Mouse (Mus musculus) heart, embryonic 15.5 days (tissue): ENCODE measurements around the gene Timd2. TPM values are rescaled to one million over a fixed set of nuclear protein-coding genes. Genes with fewer than 3 reads are reported as not detected.
"Not testable (repeated sequence)": the region's sequence is repeated elsewhere in the genome, so short reads cannot be mapped to it uniquely, and the experiment has no call there.

Source experiments
- ATAC-seq: fragments of 200-750 bp; cut with Nextera tagmentation; replicated peaks from 2 replicates; pipeline ENCODE4 v1.8.0; 2017; ENCODE audit warnings: low read depth, moderate TSS enrichment; ENCODE audit not compliant: insufficient number of reproducible peaks, insufficient read depth, low FRiP score
- H3K27ac ChIP-seq: fragments of 300-500 bp; sonication (generic); 2 replicates; pipeline ENCODE4 v1.5.1; 2015; ENCODE audit warnings: mild to moderate bottlenecking, inconsistent platforms
- H3K27me3 ChIP-seq: fragments of 300-500 bp; sonication (generic); 2 replicates; pipeline ENCODE4 v1.6.1; 2015; ENCODE audit warnings: inconsistent platforms
- H3K36me3 ChIP-seq: fragments of 300-500 bp; sonication (generic); 2 replicates; pipeline ENCODE4 v1.6.1; 2015; ENCODE audit warnings: mild to moderate bottlenecking, inconsistent platforms
- H3K4me1 ChIP-seq: fragments of 300-500 bp; sonication (generic); replicated peaks from 2 replicates; pipeline ENCODE4 v1.6.1; 2015; ENCODE audit warnings: inconsistent platforms
- H3K4me2 ChIP-seq: fragments of 300-500 bp; sonication (generic); 2 replicates; pipeline ENCODE4 v1.6.1; 2015; ENCODE audit warnings: inconsistent platforms, mild to moderate bottlenecking, moderate library complexity
- H3K4me3 ChIP-seq: fragments of 300-500 bp; sonication (generic); 2 replicates; pipeline ENCODE4 v1.5.1; 2015; ENCODE audit warnings: mild to moderate bottlenecking, inconsistent platforms
- H3K9ac ChIP-seq: fragments of 300-500 bp; sonication (generic); 2 replicates; pipeline ENCODE4 v1.6.1; 2015; ENCODE audit warnings: mild to moderate bottlenecking, inconsistent platforms
- H3K9me3 ChIP-seq: fragments of 300-500 bp; sonication (generic); replicated peaks from 2 replicates; pipeline ENCODE4 v1.6.1; 2016; ENCODE audit warnings: inconsistent platforms
- WGBS: fragments of 180-500 bp; shearing (Covaris S2); methylation state at CpG from one replicate; pipeline ENCODE4 v1.1.7; 2015; ENCODE audit warnings: mixed read lengths; 5-methylcytosine and 5-hydroxymethylcytosine counted together
- polyA plus RNA-seq: library from polyadenylated mRNA; unstranded; fragments of >200 nt; fragmentation: Nextera tagmentation; extraction: Ambion mirVana; gene quantifications from 2 replicates; pipeline ENCODE4 v1.2.1, GENCODE M21; 2015

Timd2 gene
- polyA plus RNA-seq = 0.39 TPM in 1 of 2 replicates, not detected in the other

DNA sequence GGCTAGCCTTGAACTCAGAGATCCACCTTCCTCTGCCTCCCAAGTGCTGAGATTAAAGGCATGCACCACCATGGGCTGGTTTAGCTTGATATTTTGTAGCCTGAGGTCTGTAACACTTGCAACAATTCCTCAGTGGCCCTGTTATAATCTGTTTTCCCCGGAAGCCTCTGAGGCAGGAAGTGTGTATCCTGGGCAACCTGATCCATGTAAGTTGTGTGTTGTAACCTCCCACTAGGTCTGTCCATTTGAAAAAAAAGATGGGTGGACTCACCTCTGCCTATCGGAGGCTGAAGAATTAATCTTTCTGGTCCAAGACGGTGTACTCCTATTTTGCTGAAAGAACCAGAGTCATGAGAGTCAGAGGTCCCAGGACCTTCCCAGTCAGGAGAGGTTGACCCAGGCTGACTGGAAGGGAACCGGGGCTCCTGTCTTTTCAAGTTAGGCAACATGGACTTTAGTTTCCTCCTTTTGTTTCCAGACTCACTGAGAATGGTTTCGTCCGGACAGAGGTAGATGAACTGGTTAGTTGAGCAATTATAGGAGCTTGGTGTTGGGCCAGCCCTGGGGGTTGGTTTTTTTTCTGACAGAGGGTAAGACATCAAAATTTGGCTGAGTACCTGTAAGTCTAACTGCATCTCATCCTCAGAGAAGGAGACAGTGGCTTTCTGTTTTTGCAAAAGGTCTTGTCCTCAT is at the start of gene Timd2:
Timd2 (minus strand) TSS at position 398 of the 693 bp plus-strand sequence.
- no peak within 1 kb of the TSS for H3K9ac ChIP-seq
- H3K4me1 ChIP-seq = no peaks in the 10 kb centered on the region
- no peaks in the 10 kb centered on the region for H3K36me3 ChIP-seq
- H3K27ac ChIP-seq = no peak within 1 kb of the TSS
- no peaks in the 10 kb centered on the region for H3K9me3 ChIP-seq
- no peaks in the 10 kb centered on the region for H3K27me3 ChIP-seq
- H3K4me2 ChIP-seq = no peak within 1 kb of the TSS
- ATAC-seq = no peak
- H3K4me3 ChIP-seq = no peak within 1 kb of the TSS
- 71% methylated on average over 6 of the region's 6 CpGs for WGBS

DNA sequence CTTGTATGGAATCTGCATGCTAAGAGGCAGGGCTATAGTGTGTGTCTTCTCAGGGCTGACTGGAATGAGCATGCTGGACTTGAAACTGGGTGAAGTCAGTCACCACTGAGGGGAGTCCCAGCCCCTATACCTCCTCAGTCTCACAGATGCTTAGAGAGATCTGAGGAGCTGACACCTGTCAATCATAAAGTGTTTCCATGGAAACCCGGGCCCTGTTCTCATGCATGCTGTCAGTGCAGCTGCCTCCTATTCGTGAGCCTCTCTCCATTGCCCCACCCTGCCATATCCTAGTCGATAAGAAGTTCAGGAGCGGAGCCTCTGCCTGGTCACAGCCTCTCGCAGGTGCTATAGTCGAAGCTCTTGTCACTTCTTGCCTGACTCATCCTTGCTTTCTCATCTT is 48.9 kb upstream of the Timd2 start:
- 80% methylated on average over 6 of the region's 6 CpGs for WGBS
- not testable (repeated sequence) for H3K27ac ChIP-seq, H3K9me3 ChIP-seq, H3K4me3 ChIP-seq, H3K9ac ChIP-seq, H3K4me1 ChIP-seq, ATAC-seq, H3K4me2 ChIP-seq, H3K27me3 ChIP-seq, H3K36me3 ChIP-seq

- H3K27ac ChIP-seq = no peak overlapping the region
- H3K36me3 ChIP-seq = no peaks in the 10 kb centered on the region
- WGBS = 86% methylated on average over 4 of the region's 4 CpGs
- no peaks in the 10 kb centered on the region for H3K27me3 ChIP-seq
- no peaks in the 10 kb centered on the region for H3K4me1 ChIP-seq
- no peak overlapping the region for H3K4me3 ChIP-seq
- H3K4me2 ChIP-seq = no peak overlapping the region
- H3K9ac ChIP-seq = no peak overlapping the region
- no peak for ATAC-seq
- no peaks in the 10 kb centered on the region for H3K9me3 ChIP-seq
These were observed 47.8 kb upstream of the Timd2 start for GRCm38 (mm10) chr11:46754669-46755068.

GRCm38 (mm10) chr11:46753662-46754061 is 46.8 kb upstream of the Timd2 start:
- Histone ChIP-seq H3K4me3 (no peak overlapping the region), H3K9ac (no peak overlapping the region), H3K4me2 (no peak overlapping the region), H3K36me3 (no peaks in the 10 kb centered on the region), H3K27ac (no peak overlapping the region), H3K4me1 (no peaks in the 10 kb centered on the region), H3K9me3 (no peaks in the 10 kb centered on the region), H3K27me3 (no peaks in the 10 kb centered on the region)
- WGBS = 33% methylated on average over 2 of the region's 2 CpGs
- no peak for ATAC-seq

DNA sequence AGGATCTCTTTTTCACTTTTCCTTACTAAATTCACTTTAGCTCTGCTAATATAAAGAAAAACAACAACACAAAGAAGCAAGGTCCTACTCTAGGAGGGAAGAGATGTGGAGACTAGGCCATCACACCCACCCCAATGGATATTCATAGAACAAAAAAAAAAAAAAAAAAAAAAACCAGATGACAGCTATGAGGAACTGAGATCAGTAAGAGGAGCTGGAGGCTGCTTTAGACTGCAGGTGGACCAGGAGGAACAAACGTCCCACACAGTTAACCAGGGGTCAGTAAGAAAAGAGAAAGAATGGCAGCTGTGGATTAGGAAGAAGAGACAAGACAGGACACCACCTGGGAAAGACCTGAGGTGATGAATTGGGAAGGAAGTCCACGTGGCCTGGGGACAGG is 41.1 kb upstream of the Timd2 start:
- no peak overlapping the region for H3K27ac ChIP-seq
- ATAC-seq = no peak
- no peak overlapping the region for H3K4me3 ChIP-seq
- H3K9ac ChIP-seq = no peak overlapping the region
- H3K36me3 ChIP-seq = no peaks in the 10 kb centered on the region
- no peaks in the 10 kb centered on the region for H3K27me3 ChIP-seq
- H3K4me2 ChIP-seq = no peak overlapping the region
- 52% methylated on average over 2 of the region's 2 CpGs for WGBS
- H3K4me1 ChIP-seq = no peaks in the 10 kb centered on the region
- H3K9me3 ChIP-seq = no peaks in the 10 kb centered on the region

DNA sequence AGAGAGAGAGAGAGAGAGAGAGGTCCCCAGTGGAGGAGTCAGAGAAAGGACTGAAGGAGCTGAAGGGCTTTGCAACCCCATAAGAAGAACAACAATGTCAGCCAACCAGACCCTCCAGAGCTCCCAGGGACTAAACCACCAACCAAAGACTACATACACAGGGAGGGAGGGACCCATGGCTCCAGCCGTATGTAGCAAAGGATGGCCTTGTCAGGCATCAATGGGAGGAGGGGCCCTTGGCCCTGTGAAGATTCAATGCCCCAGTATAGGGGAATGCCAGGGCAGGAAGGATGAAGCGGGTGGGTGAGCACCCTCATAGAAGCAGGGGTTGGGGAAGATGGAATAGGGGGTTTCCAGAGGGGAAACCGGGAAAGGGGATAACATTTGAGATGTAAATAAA is 34.9 kb upstream of the Timd2 start:
- Histone ChIP-seq H3K27ac (no peak overlapping the region), H3K4me2 (no peak overlapping the region), H3K4me3 (no peak overlapping the region), H3K27me3 (no peaks in the 10 kb centered on the region), H3K36me3 (no peaks in the 10 kb centered on the region), H3K9ac (no peak overlapping the region), H3K9me3 (no peaks in the 10 kb centered on the region), H3K4me1 (no peaks in the 10 kb centered on the region)
- 72% methylated on average over 3 of the region's 3 CpGs for WGBS
- ATAC-seq = no peak

- H3K9me3 ChIP-seq = no peaks in the 10 kb centered on the region
- no peak overlapping the region for H3K4me2 ChIP-seq
- no peaks in the 10 kb centered on the region for H3K36me3 ChIP-seq
- 72% methylated on average over 4 of the region's 4 CpGs for WGBS
- no peak overlapping the region for H3K9ac ChIP-seq
- no peak overlapping the region for H3K4me3 ChIP-seq
- no peak overlapping the region for H3K27ac ChIP-seq
- H3K4me1 ChIP-seq = no peaks in the 10 kb centered on the region
- no peaks in the 10 kb centered on the region for H3K27me3 ChIP-seq
- ATAC-seq = no peak
These were observed 34.0 kb upstream of the Timd2 start for GRCm38 (mm10) chr11:46740886-46741285.

DNA sequence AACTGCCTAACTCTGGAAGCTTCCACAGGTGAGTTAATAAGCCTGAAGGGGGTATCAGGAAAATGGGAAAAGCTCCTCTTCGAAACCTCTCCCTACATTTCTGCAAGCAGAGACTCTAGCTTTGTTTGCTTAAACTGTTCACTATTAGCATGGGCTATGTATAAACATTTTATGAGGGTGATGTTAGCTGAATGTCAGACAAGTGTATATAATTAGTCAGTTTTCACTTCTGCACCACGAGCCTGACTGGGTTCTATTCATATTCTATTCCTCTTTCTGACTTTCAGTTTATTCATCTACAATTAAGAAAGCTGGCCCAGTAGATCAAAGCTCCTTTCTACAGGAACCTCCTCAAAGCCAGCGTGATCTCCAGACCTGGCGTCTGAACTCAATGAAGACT is 32.6 kb upstream of the Timd2 start:
- Histone ChIP-seq H3K4me3 (no peak overlapping the region), H3K36me3 (no peaks in the 10 kb centered on the region), H3K27me3 (no peaks in the 10 kb centered on the region), H3K4me2 (no peak overlapping the region), H3K9me3 (no peaks in the 10 kb centered on the region), H3K9ac (no peak overlapping the region), H3K4me1 (no peaks in the 10 kb centered on the region), H3K27ac (no peak overlapping the region)
- 74% methylated on average over 4 of the region's 4 CpGs for WGBS
- ATAC-seq = no peak

DNA sequence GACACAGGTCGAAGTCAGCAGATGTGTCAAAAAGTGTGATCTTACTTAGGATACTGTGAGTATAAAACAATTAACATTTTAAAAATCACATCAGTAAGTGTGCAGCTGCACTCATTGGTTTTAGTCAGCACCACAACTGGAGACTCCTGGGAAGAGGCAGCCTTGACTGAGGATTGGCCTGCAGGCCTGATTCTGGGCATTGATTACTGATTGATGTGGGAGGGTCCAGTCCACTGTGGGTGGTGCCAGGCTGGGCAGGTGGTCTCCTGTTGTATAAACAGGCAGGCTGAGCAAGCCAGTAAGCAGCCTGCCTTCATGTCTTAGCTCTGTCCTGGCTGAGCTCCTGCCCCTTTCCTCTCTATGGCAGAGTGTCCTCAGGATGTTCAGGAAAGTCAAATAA is 28.2 kb upstream of the Timd2 start, which contains the start of gene Havcr1:
Havcr1 (plus strand) TSS at position 5 of the 400 bp plus-strand sequence.
- H3K9me3 ChIP-seq, H3K9ac ChIP-seq, ATAC-seq, H3K27me3 ChIP-seq, H3K36me3 ChIP-seq, H3K4me1 ChIP-seq, H3K4me3 ChIP-seq, H3K27ac ChIP-seq, H3K4me2 ChIP-seq: not testable (repeated sequence)
- 83% methylated on average over 1 of the region's 1 CpGs for WGBS

- no peaks in the 10 kb centered on the region for H3K36me3 ChIP-seq
- WGBS = 31% methylated on average over 1 of the region's 1 CpGs
- no peak overlapping the region for H3K4me3 ChIP-seq
- no peaks in the 10 kb centered on the region for H3K9me3 ChIP-seq
- no peaks in the 10 kb centered on the region for H3K27me3 ChIP-seq
- H3K9ac ChIP-seq = no peak overlapping the region
- H3K4me1 ChIP-seq = no peaks in the 10 kb centered on the region
- H3K4me2 ChIP-seq = no peak overlapping the region
- ATAC-seq = no peak
- H3K27ac ChIP-seq = no peak overlapping the region
These were observed 27.8 kb upstream of the Timd2 start for GRCm38 (mm10) chr11:46734617-46735016.

DNA sequence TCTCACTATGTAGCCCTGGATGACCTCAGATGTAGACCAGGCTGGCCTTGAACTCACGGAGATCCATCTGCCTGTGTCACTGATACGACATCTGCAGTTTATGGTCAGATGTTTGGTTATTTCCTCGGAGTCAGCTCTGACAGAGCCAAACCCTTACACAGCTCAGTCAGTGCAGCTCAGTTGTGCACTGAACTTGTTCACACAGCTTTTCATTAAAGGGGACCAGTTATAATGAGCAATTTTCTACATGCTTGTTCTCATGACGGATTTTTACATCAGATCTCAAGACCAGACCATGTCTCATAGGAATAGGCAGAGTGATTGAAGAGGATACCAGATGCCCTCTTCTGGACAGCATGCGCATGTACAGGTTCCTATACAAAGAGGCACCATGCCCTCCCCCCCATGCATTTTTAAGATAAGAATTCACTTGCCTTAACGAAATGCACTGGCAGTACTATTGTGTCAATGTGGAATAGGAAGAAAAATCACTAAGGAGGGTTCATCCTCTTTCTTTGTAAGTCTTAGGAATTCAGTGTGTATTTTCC is 26.5 kb upstream of the Timd2 start:
- H3K27ac ChIP-seq = no peak overlapping the region
- no peaks in the 10 kb centered on the region for H3K9me3 ChIP-seq
- no peak for ATAC-seq
- H3K9ac ChIP-seq = no peak overlapping the region
- H3K4me2 ChIP-seq = no peak overlapping the region
- H3K27me3 ChIP-seq = no peaks in the 10 kb centered on the region
- H3K4me3 ChIP-seq = no peak overlapping the region
- no peaks in the 10 kb centered on the region for H3K36me3 ChIP-seq
- 57% methylated on average over 6 of the region's 6 CpGs for WGBS
- no peaks in the 10 kb centered on the region for H3K4me1 ChIP-seq

DNA sequence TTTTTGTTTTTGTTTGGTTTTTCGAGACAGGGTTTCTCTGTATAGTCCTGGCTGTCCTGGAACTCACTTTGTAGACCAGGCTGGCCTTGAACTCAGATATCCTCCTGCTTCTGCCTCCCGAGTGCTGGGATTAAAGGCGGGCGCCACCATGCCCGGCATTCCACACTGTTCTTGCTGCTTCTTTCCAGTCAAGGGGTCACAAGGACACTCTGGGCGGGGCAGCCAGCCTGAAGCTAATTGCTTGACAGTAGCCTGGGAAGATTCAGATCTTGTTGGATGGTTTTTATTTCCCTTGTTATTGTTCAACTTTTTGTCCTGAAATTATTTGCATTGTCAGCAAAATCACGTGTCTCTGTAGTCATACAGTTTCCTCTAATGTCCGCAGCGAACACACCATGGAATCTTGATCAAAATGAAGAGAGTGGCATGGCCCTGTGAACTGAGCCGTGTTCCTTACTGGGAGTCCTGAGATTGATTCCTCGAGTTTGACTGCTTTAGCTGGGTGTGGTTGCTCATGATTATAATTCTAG is 24.7 kb upstream of the Timd2 start:
- Histone ChIP-seq H3K36me3 (no peaks in the 10 kb centered on the region), H3K27ac (no peak overlapping the region), H3K27me3 (no peaks in the 10 kb centered on the region), H3K9ac (no peak overlapping the region), H3K4me1 (no peaks in the 10 kb centered on the region), H3K9me3 (no peaks in the 10 kb centered on the region), H3K4me3 (no peak overlapping the region), H3K4me2 (no peak overlapping the region)
- no peak for ATAC-seq
- WGBS = 79% methylated on average over 11 of the region's 11 CpGs
